Mouse (Mus musculus) heart, postnatal 25 days (tissue): Measurements from ENCODE around the gene Stx6. TPM values are rescaled to one million over a fixed set of nuclear protein-coding genes. Genes with fewer than 3 reads are reported as not detected.
A peak's percentile ranks its signal among the peaks of the same experiment; 100 is the strongest.

Experiments
- DNase-seq: peaks from one replicate; pipeline ENCODE4 v3.0.0; 2022; ENCODE audit warnings: low spot score
- intact Hi-C: fragments of 180-260 bp; cut with DNase I; formaldehyde crosslinking; loops from one replicate; pipeline ENCODE4 v1.15.1; 2025
- total RNA-seq, 2 experiments: library from RNA; stranded (reverse); gene quantifications; 2 replicates each; pipeline ENCODE4 v1.2.3; 2021

Stx6 gene
- total RNA-seq, 2 experiments from 2014 or later: 25.2 to 26.5 TPM

DNA sequence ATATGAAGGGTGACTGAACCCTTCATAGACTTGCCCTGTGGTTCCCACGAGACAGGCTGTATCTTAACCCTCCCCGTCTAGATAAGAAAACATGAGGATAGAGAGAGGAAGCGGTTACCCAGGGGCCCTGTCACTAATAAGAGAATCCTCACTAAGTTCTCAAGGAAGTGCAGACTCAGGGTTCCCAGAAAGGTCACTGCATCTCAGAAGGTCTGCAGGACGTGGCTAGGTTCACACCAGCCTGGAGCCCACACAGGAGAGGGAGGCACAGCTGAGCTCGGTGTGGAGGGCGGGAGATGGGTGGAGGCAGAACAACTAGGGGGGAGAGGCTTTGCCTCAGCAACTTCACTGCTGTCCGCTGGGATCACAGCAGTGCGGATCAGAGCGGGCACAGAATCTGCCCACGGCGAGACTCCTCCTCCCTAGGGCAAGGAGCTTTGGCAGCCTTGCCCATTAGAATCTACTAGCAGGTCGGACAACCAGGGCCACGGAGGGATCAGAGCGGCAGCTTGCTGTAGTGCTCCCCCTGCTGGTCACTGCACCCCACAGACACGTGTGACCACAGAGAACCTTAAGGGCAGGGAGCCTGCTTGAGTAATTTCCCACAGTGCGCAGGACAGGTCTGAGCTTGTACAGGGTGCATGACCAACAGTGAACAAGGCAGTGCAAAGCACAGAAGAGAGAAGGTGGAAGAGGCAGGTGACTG is 65.5 kb downstream of the Stx6 start:
- intact Hi-C loops: no loop called here

DNA sequence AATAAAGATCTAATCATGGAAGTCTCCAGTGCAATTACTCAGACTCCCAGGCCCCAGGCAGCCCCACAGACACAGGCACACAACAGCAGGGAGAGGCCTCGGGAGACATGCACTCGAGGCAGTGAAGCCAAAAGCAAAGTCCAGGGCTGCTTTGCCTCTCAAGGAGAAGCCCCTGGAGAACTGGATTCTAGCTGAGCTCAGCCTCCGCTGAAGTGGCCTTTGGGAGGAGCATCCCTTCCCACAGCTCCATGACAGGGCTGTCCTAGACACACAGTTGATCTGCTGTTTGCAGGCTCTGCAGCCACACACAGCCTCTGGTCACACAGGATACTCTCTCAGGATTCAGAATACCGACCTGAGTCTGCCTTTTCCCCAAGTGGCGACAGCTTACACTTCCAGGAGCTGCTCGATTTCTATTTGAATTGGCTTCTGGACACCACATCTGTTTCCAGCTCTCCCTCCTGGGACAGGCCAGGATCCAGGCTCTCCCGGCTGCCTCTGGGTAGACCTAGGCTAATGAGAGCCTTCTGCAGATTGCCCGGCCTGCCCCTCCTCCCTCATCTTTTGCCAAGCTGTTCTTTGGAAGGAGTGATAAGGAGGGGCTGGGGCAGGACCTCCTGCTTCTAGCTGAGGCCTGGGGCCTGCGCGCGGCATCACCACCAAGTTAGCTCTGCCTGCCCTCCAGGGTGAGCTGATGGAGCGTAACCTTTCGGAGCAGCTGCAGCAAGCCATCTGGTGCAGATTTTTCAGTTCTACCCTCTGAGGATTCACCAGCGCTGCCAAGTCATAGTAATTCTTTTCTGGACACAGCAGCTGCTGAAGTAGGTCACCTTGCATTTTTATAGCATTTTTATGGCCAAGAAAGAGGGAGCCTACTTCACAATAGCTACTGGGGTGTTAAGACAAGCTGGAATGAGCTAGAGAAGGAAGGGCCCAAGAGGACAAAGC is 71.2 kb downstream of the Stx6 start:
- intact Hi-C loops: no loop called here

More for the DNA sequence above, 65.5 kb downstream of the Stx6 start:
- DNase-seq: no peak

DNA sequence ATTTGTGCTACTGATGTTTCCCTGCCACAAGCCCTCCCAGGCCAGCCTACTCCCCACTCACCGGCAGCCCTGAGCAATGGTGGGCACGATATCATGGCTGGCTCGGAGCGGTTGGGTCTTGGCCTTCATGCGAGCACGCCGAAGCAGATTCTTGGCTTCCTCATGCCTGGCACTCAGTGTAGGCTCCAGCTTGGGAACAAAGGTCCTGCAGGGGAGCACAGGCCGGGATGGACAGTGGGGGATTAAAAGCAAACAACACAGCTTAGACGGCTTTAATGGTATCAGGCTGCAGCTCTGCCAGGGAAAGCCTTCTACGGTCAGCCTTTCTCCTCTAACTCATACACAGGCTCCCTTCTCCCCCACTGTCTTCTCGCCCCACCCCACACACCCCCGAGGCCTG is 73.9 kb downstream of the Stx6 start:
- intact Hi-C loops: no loop called here
- no peak for DNase-seq

More for the DNA sequence above, 71.2 kb downstream of the Stx6 start:
- no peak for DNase-seq

DNA sequence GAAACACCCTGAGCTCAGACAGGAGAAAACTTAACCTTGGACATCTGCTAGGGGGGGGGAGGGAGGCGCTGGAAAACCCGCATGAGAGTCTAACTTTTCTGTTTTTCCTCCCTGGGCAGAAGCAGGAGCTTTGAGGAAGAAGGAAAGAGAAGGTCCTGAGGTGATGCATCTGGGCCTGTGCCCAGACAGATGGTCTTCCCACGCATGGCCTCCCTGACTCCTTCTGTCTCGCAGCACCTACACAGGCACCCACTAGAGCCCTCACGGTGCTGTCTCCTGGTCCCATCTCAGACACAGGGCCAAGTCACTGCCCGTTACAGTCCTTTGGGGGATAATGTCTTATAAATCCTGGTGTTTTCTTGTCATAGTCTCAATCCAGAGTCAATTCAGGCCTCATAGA is 74.3 kb downstream of the Stx6 start:
- intact Hi-C loops: no loop called here
- no peak for DNase-seq

DNA sequence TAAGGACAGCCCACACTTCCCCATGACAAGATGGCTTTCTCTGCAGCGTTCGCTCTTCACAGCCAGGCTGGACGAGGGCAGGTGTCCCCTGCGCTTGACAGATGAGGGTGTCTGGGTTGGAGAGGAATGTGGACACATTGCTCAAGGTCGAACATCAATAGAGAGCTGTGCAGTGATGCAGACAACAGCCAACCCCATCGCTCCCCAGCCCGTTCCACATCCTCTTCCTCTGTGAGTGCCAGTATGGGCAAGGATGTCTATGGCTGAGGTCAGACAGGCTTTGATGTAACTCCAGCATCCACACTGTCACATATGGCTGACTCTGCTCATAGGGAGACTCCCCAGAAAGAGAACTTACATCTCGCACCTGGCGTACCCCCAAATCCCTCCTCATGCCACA is 74.9 kb downstream of the Stx6 start:
- intact Hi-C loops: no loop called here
- DNase-seq: no peak

DNA sequence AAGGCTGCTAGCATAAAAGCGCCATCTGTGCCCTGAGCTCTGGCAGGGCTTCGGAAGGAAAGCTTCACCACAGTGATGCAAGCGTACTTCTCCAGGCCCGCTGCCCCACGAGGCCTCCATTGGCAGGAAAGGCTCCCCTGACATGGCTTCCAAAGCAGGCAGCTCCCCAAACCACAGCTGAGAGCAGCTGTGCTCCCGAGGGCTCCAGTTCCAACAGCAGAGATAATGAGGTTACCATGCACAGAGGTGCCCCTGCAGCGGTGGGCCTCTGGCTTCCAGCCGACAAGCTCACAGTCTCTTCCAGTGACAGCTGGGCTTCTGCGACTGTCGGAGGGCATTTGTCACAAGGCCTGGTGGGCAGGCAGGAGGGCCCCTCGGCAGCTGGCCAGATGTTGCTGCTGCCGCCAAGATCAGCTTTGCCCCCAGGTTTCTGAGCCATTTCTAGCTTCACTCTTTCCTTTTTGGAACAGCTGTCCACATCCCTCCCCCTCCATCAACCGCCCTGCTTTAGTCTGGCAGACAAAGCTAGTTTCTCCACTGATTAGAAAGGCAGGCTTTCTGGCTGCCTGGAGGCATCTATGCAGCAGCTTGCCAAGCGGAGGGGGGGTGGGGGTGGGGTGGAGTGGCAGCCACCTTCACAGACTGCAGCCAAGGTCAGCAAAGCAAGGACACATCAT is 75.6 kb downstream of the Stx6 start:
- peak; percentile 80 for DNase-seq
- intact Hi-C loops: no loop called here

DNA sequence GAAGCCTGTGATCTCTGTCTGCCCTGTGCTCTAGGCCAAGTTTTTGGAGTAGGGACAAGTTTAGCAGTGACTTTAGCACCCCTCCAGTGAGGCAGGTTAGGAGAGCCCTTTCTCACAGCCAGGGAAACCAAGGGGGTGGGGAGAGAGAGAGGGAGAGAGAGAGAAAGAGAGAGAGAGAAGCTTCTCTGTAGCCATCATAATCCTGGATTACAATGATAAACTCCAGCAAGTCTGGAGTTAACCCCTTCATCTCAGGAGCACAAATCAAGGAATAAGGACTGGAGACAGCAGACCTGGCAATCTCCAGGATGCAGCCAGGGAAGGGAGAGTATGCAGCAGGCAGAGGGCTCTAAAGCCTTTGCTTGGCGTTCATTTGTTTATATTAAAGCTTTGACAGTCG is 77.1 kb downstream of the Stx6 start:
- DNase-seq: no peak
- intact Hi-C loops: no loop called here

DNA sequence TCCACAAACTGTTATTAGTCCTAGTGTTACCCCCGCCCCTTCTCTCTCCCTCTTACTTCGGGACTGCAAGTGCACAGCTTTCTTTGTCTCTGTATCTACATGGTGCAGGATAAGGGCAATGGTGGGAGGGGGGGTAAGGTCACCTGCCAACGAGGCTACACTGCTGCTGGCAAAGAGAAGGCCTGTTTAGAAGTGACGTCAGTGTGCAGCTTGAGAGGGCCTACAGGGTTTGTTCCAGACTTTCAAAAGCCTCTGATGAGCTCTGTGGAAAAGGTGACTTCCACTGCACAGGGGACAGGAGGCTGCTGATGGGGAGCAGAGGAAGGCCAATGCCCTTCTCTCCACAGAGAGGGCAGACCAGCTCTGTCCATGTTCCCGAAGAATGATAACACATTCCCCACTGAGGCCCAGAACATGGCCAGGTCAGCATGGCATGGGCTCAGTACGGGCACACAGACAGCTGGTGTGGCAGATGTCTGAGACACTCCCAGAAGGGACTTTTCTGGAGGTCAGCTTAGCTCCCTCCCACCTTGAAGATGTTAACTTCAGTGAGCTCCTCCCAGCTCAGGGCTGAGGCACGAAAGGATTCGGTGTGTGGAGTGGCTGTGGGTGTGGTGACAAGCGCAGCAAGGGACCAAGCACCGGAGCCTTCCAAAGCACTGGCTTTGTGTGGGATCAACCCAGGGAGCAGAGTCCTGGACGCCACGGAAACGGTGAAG is 78.0 kb downstream of the Stx6 start:
- no peak for DNase-seq
- intact Hi-C loops: no loop called here

DNA sequence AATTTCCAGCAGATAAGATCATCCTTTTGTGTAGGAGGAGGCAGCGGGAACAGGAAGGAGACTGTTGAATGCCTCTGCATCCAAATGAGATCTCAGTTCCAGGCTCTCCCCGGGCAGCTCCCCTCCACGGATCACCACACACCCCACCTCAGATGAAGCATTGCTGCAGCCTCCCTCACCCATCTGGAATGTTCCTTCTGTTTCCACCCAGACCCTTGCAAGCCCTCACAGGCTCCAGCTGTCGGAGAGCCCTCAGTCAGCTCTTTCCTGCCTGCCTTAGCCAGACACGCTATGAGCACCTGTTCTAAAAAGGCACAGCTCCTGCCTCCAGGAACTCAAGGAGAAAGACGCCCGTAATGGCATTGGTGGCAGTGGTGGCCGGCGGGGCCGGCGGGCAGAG is 78.9 kb downstream of the Stx6 start:
- DNase-seq: no peak
- intact Hi-C loops: no loop called here

DNA sequence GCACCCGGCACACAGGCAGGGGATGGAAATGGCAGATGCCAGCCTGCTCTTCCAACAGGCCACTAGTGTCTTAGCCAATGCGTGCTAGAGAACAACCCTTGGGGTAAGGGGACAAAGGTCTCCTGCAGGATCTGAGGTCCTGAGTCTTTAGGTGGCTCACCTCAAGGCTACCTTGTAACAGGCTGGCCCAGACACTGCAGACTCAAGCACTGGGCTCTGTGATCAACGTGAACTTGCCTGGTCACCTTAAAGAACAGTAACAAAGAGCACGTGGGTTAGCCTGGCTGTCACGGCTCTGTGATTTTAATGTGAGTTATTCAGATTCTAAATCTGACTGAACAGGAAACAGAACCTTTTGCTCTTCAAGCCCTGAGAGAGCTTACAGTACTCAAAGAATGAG is 79.6 kb downstream of the Stx6 start:
- DNase-seq: no peak
- intact Hi-C loops: no loop called here

DNA sequence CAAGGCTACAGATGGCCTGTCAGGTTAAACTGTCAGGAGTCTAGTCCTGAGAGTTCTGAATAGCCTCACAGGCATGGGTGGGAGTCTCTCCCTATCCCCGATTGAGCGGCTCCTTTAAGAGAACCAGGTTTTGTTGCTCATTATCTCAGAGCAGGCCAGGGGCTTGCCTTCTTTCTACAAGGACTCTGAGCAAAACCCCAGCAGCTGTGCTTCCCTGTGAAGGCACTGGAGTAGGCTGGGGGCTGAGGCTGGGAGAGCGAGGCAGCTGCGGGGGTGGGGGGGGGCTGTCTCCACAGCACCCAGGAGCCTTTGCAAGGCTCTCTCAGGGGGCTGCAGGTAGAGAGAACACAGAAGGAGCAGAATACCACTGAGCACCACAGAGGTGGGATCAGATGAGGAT is 80.7 kb downstream of the Stx6 start:
- intact Hi-C loops: no loop called here
- DNase-seq: no peak

DNA sequence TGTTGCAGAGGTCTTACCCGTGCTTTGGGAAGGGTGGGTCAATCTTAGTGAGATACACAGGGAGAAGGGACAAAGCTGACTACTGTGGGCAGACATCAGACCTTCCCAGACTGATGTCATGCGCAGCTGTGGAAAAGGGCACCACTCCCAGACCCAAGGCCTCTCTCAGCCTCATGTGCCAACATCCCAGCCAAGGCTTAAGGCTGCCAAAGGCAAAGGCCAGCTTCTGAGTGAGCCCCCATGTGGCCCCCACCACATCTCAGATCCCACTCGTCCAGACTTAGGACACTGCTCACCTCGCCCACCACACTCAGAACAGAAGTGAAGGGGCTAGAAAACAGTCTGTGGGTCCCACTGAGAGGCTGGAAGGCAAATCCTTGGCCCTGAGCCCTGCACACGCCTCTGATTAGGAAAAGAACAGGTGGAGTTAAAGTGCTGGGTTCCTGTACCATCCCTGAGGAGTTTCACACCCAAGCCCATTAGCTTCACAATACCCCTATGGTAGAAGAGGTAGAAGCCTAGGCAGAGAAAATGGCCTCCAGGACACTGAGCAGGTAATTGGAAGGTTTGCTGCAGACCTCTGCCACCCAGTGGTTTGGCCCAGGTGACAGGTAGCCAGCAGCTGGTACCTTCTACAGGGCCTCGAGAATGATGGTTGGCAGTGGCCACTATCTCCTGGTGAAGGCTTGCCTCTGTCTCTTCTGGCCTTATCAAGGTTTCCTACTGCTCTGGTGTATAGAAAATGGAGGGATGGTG is 81.6 kb downstream of the Stx6 start:
- peak; percentile 41 for DNase-seq
- intact Hi-C loops: no loop called here

DNA sequence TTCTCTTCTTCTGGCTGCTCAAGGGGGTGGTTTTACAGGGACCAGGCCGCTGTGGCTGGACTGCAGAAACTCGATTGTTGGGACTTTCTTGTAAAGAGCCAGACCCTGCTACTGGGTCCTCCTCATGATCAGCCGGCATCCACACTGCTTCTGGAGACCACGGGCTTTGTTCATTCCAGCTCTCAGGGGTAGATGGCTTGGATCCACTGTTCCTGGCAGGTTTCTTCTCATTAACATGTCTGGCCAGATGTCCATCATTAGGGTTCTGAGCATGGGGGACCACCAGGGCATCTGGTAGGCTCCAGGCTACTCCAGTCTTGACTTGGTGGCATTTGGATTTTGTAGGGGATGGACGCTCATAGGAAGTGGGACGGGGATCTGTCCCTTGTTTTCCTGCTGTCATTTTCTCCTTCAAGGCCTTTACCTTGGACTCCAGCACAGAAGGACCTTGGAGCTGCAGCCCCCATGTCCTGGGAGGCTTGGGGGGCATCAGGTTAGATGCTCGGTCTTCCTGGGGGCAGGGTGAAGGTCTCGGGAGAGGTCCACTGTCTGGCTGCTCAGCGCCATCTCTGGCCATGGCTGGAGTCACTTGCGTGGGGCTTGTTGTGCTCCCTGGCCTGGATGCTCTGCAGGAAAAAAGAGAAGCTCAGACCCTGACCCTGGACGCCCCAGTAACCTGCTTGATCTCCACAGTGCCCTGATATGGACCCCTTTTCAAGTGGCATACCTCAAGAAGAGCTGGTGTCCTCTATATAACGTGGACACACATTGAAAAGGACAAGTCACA is 83.4 kb downstream of the Stx6 start:
- intact Hi-C loops: no loop called here
- no peak for DNase-seq

DNA sequence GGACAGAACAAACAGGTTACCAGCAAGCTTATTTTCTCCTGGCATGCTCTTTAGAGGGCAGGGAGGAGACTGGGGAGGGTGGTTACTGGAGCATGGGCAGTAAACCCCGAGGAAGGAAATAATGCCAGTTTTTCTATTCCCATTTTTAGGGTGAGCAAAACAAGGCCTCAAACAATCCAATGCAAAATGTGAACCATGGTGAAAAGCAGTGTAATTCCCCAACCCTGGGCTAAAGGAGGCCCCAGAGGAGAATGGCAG is 83.9 kb downstream of the Stx6 start:
- DNase-seq: no peak
- intact Hi-C loops: no loop called here

DNA sequence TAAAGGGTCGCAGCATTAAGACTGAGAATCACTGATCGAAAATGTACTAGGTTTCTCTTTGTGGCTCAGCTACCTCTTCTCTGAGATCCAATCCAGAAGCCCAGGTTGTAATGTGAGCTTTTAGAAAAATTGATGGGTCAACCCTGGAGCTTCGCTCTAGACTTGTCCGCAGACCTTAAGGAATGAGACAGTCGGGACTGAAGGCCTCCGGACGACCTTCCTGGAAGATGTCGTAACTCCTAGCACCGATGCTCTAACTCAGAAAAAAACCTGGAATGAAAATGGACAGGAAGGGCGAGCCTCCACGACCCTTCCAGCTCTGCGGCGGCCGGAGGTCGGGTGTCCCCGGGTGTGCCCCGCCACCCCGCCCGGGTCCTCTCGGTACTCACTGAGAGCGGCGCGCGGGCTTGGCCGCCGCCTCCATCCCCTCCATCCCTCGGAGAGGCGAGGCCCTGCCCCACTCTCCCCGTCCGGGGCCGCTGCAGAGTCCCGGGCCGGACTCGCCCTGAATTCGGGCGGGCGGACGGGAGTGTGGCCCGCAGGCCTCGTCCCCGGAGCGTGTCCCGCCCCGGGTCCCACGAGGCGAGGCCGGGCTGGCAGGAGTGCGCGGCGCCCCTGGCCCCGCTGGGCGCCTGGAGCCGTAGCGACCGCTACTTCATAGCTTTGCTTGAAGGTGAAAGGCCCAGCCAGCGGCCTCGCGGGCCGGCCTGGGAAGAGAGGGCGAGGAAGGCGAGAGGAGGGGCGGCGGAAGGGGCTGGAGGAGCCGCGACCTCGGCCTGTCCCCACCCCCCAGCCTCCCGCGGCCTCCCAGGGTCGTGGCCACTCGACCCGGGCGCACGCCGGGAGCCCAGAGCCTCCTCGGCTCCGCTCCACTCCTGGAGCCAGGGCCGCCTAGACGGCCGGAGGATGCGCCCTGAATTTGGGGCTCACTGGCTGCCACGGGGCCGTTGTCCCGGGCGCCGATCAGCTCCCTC is 85.6 kb downstream of the Stx6 start, which contains the start of gene BC034090:
Gene BC034090 (minus strand): TSS at position 648 of the 974 bp plus-strand sequence.
- peak; percentile 63 for DNase-seq
- intact Hi-C loops: no loop called here

DNA sequence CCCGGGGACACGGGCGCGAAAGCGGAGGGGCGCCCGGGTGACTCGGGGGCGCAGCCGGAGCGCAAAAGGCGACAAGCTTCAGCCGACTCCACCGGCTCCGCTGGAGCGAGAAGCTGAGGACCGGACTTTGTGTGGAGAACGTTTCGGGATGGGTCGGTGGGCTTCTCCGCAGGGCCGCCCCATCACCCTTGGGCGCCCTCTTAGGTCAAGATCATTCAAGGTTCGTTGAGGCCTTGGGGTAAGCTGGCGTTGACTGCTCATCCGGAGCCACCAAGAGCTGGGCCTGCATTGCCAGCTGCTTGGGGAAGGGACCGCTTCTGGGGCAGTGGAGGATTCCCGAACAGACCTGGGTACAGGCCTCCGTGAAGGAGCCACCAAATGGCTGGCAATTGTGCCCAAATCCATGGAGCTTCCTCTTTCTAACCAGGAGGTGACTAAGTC is 86.3 kb downstream of the Stx6 start:
- intact Hi-C loops: no loop called here
- DNase-seq: no peak

DNA sequence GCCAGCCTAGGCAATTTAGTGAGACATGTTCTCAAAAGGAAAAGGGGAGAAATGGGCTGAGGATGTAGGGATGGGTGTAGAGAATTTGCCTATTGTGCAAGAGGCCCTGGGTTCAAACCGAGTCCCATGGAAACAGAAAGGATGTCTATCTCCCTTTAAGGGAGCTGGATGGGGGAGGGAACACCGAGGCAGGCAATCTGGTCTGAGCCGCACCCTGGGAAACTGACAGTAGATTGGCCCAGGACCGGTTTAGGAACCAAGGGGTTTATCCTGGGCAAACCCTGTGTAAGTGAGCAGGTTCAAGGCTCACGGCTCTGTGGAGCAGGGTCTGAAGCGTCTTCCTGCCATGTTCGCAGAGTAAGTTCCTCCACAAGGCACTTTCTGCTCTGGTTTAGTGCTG is 87.0 kb downstream of the Stx6 start:
- no peak for DNase-seq
- intact Hi-C loops: no loop called here

DNA sequence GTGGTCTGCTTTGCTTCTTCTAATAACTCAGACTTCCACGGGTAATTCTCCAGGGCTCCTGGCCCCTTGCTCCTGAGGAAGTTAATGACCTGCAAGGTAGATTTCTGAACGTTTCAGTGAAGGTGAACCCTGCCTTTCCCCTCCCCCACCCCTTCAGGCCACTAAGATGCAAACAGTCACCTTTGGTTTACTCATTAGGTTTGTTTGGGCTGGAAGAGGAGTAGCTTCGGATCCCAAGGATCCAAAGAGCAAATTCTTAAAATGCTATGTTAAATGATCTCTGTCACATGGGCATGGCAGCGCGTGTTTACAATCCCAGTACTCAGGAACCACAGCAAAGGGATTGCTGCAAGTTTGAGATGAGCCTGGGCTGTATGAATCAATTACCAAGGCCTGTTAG is 88.9 kb downstream of the Stx6 start:
- no peak for DNase-seq
- intact Hi-C loops: no loop called here
